Mouse (Mus musculus): ENCODE results near the gene Kcnt2.

DNA sequence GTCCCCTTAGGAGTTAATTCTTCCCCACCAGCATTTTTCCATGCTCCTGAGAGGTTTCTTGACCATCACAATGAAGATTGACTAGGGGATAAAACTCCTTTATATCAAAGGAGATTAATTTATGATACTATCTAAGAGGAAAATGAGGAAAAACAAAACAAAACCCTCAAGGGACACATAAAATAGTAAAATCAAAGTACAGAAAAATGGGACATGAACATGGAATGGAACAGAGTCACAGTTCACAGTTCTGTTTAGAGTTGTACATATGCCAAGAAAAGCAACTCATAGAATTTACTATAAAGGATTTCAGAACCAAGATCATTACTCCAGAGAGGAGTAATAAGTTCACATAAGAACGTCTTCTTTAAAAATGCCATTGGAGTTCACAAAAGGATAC, 367.1 kb downstream of the Kcnt2 start:
- TF ChIP-seq CTCF (IDR thresholded peaks at IDR 0.05; ENCODE audit: control insufficient read depth, insufficient read depth, low read length), result no peak
- TF ChIP-seq POLR2A (IDR thresholded peaks at IDR 0.05; ENCODE audit: borderline replicate concordance, control insufficient read depth, low read depth, low read length), result no peak

Data from bone marrow, adult 2 months (tissue).